Mouse (Mus musculus): ENCODE data around the gene Grasp. TPM values are rescaled to one million over a fixed set of nuclear protein-coding genes. Genes with fewer than 3 reads are reported as not detected.
A peak's percentile ranks its signal among the peaks of the same experiment; 100 is the strongest.

The Grasp gene
- polyA plus RNA-seq, 1 experiment from 2014 or later, result 4.5 TPM

DNA sequence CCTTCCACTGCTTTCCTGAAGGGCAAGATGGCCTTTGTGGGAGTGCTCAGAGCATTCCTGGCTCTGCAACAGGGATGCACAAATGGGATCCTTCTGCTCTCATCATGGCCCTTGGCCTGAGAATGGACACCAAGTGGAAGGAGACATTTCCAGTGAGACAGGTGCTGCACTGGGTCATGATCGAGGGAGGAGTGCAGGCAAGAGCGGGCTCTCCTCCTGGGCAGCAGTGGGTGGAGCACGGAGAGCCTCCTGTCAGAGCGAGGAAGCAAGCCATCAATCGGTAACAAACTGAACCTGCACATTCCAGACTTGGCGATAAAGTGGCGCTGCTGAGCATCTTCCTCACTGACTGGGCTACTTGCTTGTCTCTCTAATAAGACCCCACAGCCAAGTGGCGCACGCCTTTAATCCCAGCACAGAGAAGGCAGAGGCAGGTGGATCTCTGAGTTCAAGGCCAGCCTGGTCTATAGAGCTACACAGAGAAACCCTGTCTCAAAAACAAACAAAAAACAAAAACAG is 23.2 kb upstream of the Grasp start:
- no peak for ATAC-seq (ENCODE audit: low FRiP score)
- Histone ChIP-seq H3K4me2 (no peak overlapping the region), H3K27me3 (ENCODE audit: control insufficient read depth, insufficient read depth, low read length) (no peaks in the 10 kb centered on the region), H3K9me3 (ENCODE audit: control insufficient read depth, low read length) (no peaks in the 10 kb centered on the region), H3K4me3 (ENCODE audit: low read depth, low read length) (no peak overlapping the region), H3K4me1 (ENCODE audit: control insufficient read depth, insufficient read depth, low read length) (no peaks in the 10 kb centered on the region), H3K27ac (ENCODE audit: low read depth, low read length) (no peak overlapping the region), H3K36me3 (ENCODE audit: control insufficient read depth, insufficient read depth, low read length) (peaks cover 40% of the 10 kb centered on the region), H3K9ac (ENCODE audit: low read length) (no peak overlapping the region)
- 97% methylated on average over 9 of the region's 9 CpGs for WGBS
- no peak for DNase-seq (ENCODE audit: low spot score, missing footprints)

DNA sequence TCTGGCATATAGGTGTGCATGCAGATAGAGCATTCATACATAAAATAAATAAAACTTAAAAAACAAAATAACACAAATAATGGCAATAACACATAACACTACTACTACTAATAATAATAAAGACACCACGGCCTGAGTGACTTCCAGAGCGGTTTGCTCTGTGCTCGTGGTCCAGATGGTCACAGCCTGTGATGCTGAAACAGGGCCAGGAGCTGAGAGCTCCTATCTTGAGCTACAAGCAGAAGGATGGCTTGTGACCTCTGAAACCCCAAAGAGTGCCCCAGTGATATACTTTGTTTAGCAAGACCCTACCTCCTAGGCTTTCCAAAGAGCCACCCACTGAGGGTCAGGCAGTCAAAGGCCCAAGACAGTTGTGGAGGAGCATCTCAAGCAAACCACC is 22.6 kb upstream of the Grasp start:
- no peaks in the 10 kb centered on the region for H3K9me3 ChIP-seq (ENCODE audit: control insufficient read depth, low read length)
- no peak overlapping the region for H3K4me3 ChIP-seq (ENCODE audit: low read depth, low read length)
- no peak overlapping the region for H3K9ac ChIP-seq (ENCODE audit: low read length)
- no peak overlapping the region for H3K27ac ChIP-seq (ENCODE audit: low read depth, low read length)
- H3K4me2 ChIP-seq, result no peak overlapping the region
- DNase-seq (ENCODE audit: low spot score, missing footprints) (no peak), ATAC-seq (ENCODE audit: low FRiP score) (no peak)
- H3K36me3 ChIP-seq (ENCODE audit: control insufficient read depth, insufficient read depth, low read length), result peaks cover 34% of the 10 kb centered on the region
- 94% methylated on average over 3 of the region's 3 CpGs for WGBS
- H3K27me3 ChIP-seq (ENCODE audit: control insufficient read depth, insufficient read depth, low read length), result no peaks in the 10 kb centered on the region
- no peaks in the 10 kb centered on the region for H3K4me1 ChIP-seq (ENCODE audit: control insufficient read depth, insufficient read depth, low read length)

DNA sequence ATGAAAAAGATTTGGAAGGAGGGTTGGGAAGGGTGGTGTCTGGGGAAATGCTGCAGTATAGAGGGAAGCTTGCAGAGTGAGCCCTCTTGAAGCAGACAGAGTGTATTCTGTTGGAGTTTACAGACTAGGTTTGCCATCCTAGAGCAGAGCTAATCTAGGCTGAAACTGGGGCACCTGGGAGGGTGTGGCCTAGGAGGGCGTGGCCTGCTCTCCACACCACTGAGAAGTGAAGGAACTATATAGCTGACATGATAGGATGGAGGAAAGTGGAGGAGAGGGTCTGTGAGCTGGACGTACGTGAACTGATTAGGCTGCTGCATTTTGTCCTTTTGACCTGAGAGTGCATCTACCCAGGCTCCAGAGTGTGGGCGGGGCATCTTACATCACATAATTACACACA is 20.3 kb upstream of the Grasp start:
- Histone ChIP-seq H3K4me1 (ENCODE audit: control insufficient read depth, insufficient read depth, low read length) (no peaks in the 10 kb centered on the region), H3K9ac (ENCODE audit: low read length) (no peak overlapping the region), H3K36me3 (ENCODE audit: control insufficient read depth, insufficient read depth, low read length) (peaks cover 33% of the 10 kb centered on the region), H3K9me3 (ENCODE audit: control insufficient read depth, low read length) (no peaks in the 10 kb centered on the region), H3K4me3 (ENCODE audit: low read depth, low read length) (no peak overlapping the region), H3K27ac (ENCODE audit: low read depth, low read length) (no peak overlapping the region), H3K4me2 (no peak overlapping the region), H3K27me3 (ENCODE audit: control insufficient read depth, insufficient read depth, low read length) (no peaks in the 10 kb centered on the region)
- ATAC-seq (ENCODE audit: low FRiP score) (no peak), DNase-seq (ENCODE audit: low spot score, missing footprints) (no peak)
- WGBS, result 90% methylated on average over 4 of the region's 4 CpGs

DNA sequence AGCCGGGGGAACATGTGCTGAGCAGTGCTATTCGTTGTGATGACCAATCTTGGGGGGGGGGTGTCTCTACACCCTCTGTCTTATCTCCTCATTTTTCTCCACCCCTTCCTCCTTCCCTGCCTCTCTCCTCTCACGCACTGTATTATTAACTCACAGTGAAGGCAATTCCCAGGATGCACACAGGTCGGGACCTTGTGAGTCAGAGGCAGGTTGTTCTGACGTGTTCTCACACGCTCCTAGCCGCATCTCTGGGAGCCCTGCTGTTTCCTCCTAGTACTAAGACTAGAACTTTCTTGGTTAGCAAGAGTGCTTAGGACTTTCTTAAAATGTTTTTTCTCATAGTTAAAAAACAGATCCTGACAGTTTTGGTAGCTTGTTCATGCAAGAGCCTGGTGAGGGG is 19.2 kb upstream of the Grasp start:
- Histone ChIP-seq H3K4me1 (ENCODE audit: control insufficient read depth, insufficient read depth, low read length) (no peaks in the 10 kb centered on the region), H3K4me2 (no peak overlapping the region), H3K27ac (ENCODE audit: low read depth, low read length) (no peak overlapping the region), H3K9ac (ENCODE audit: low read length) (no peak overlapping the region), H3K36me3 (ENCODE audit: control insufficient read depth, insufficient read depth, low read length) (peaks cover 29% of the 10 kb centered on the region), H3K9me3 (ENCODE audit: control insufficient read depth, low read length) (no peaks in the 10 kb centered on the region), H3K27me3 (ENCODE audit: control insufficient read depth, insufficient read depth, low read length) (no peaks in the 10 kb centered on the region), H3K4me3 (ENCODE audit: low read depth, low read length) (no peak overlapping the region)
- no peak for ATAC-seq (ENCODE audit: low FRiP score)
- no peak for DNase-seq (ENCODE audit: low spot score, missing footprints)
- WGBS, result 90% methylated on average over 7 of the region's 7 CpGs

DNA sequence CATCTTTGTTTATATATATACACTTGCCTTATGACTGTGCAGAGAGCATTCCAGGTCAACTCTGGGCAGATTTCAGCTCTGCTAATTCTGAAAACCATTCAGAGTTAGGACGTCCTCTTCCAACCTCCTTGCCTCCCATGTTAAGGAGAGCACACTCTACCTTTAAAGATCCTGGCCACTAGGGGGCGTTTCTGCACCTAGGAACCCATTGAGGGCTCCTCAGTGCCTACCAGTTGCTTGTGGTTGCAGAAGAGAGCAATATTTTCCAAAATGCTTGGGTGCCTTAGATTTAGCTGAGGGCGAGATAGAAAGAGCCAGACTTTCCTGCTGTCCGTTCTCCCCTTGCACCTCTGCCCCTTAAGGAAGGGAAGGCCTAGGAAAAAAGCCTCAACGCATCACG is 13.8 kb upstream of the Grasp start:
- H3K4me2 ChIP-seq, result no peak overlapping the region
- peaks cover 5% of the 10 kb centered on the region; the same call in 1 of the 2 replicates for H3K36me3 ChIP-seq (ENCODE audit: control insufficient read depth, insufficient read depth, low read length)
- no peaks in the 10 kb centered on the region for H3K4me1 ChIP-seq (ENCODE audit: control insufficient read depth, insufficient read depth, low read length)
- 62% methylated on average over 6 of the region's 6 CpGs for WGBS
- H3K27ac ChIP-seq (ENCODE audit: low read depth, low read length), result no peak overlapping the region
- H3K9me3 ChIP-seq (ENCODE audit: control insufficient read depth, low read length), result no peaks in the 10 kb centered on the region
- peak; percentile 92 for DNase-seq (ENCODE audit: low spot score, missing footprints)
- no peaks in the 10 kb centered on the region for H3K27me3 ChIP-seq (ENCODE audit: control insufficient read depth, insufficient read depth, low read length)
- ATAC-seq (ENCODE audit: low FRiP score), result peak; percentile 61; the same call in 1 of the 2 replicates
- H3K4me3 ChIP-seq (ENCODE audit: low read depth, low read length), result no peak overlapping the region
- no peak overlapping the region for H3K9ac ChIP-seq (ENCODE audit: low read length)

DNA sequence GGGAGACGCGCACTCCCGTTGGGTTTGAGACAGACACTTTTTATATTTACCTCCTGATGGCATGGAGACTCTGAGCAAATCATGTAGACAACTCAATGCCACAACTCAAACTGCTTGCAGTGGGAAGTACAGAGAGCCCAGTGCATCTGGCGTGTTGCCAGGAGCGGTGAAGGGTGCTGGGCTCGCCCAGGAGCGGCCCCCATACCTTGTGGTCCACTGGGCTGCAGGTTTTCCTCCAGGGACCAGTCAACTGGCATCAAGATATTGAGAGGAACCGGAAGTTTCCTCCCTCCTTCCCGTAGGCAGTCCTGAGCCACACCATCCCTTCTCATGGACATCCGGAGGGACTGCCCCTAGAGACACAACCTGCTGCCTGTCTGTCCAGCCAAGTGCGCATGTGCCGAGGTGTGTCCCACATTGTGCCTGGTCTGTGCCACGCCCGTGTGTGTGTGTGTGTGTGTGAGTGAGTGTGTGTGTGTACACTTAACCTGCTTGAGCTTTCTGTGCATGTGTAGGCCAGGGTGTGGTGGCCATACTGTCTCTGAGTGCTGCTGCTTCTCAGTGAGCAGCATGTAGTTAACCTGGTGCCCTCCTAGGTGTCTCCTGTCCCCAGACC is 12.9 kb upstream of the Grasp start:
- Histone ChIP-seq H3K9ac (ENCODE audit: low read length) (no peak overlapping the region), H3K4me2 (no peak overlapping the region), H3K27me3 (ENCODE audit: control insufficient read depth, insufficient read depth, low read length) (no peaks in the 10 kb centered on the region), H3K4me3 (ENCODE audit: low read depth, low read length) (no peak overlapping the region), H3K9me3 (ENCODE audit: control insufficient read depth, low read length) (no peaks in the 10 kb centered on the region), H3K4me1 (ENCODE audit: control insufficient read depth, insufficient read depth, low read length) (no peaks in the 10 kb centered on the region), H3K27ac (ENCODE audit: low read depth, low read length) (no peak overlapping the region), H3K36me3 (ENCODE audit: control insufficient read depth, insufficient read depth, low read length) (peaks cover 5% of the 10 kb centered on the region; the same call in 1 of the 2 replicates)
- WGBS, result 95% methylated on average over 14 of the region's 14 CpGs
- DNase-seq (ENCODE audit: low spot score, missing footprints) (no peak), ATAC-seq (ENCODE audit: low FRiP score) (no peak)

DNA sequence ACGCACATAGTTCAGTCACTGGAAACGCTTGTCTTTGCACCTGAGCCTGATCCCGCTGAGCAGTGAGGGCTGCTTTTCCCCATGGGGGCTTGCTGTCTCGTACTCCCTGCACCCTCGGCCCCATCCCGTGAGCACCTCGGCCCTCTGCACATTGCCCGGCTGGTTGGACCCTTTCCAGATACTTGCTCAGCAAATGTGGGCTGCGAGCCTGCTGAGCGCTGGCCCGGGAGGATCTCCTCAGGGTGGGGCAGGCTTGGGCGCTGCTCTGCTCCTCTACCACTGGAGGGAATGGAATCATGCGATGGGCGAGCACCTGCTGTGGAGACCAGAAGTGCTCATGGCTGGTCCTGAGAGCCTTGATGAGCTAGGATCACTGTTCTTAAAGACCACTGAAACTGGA is 11.6 kb upstream of the Grasp start:
- Histone ChIP-seq H3K36me3 (ENCODE audit: control insufficient read depth, insufficient read depth, low read length) (peaks cover 5% of the 10 kb centered on the region; the same call in 1 of the 2 replicates), H3K4me1 (ENCODE audit: control insufficient read depth, insufficient read depth, low read length) (no peaks in the 10 kb centered on the region)

DNA sequence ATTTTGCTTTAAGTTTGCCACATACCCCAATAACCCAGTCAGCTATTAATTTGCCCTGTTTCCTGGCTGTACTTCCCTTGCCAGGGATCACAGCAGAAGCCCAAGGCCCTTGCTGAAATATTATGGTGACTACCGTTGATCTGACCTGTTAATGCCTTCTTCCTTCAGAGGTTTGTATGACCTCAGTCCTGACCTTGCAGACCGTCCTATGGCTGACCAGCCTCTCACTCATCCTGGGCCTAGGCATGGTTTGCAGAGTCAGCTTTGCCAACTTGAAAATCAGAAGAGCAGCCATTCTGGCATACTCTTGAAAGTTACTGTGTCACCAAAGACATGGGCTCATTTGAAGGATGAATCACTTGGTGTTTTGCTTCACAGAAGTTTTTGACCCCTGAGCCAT is 8.9 kb upstream of the Grasp start:
- H3K36me3 ChIP-seq (ENCODE audit: control insufficient read depth, insufficient read depth, low read length), result peaks cover 5% of the 10 kb centered on the region; the same call in 1 of the 2 replicates
- no peak overlapping the region for H3K4me2 ChIP-seq
- H3K27me3 ChIP-seq (ENCODE audit: control insufficient read depth, insufficient read depth, low read length), result no peaks in the 10 kb centered on the region
- no peak overlapping the region for H3K4me3 ChIP-seq (ENCODE audit: low read depth, low read length)
- DNase-seq (ENCODE audit: low spot score, missing footprints) (no peak), ATAC-seq (ENCODE audit: low FRiP score) (no peak)
- WGBS, result 80% methylated on average over 2 of the region's 2 CpGs
- no peak overlapping the region for H3K9ac ChIP-seq (ENCODE audit: low read length)
- no peak overlapping the region for H3K27ac ChIP-seq (ENCODE audit: low read depth, low read length)
- peaks cover 1% of the 10 kb centered on the region; the same call in 1 of the 2 replicates for H3K4me1 ChIP-seq (ENCODE audit: control insufficient read depth, insufficient read depth, low read length)
- H3K9me3 ChIP-seq (ENCODE audit: control insufficient read depth, low read length), result no peaks in the 10 kb centered on the region

More for the DNA sequence above, 11.6 kb upstream of the Grasp start:
- no peak for ATAC-seq (ENCODE audit: low FRiP score)
- DNase-seq (ENCODE audit: low spot score, missing footprints), result no peak
- no peaks in the 10 kb centered on the region for H3K27me3 ChIP-seq (ENCODE audit: control insufficient read depth, insufficient read depth, low read length)
- H3K9me3 ChIP-seq (ENCODE audit: control insufficient read depth, low read length), result no peaks in the 10 kb centered on the region
- 91% methylated on average over 14 of the region's 14 CpGs for WGBS
- H3K4me2 ChIP-seq, result no peak overlapping the region
- no peak overlapping the region for H3K9ac ChIP-seq (ENCODE audit: low read length)
- H3K27ac ChIP-seq (ENCODE audit: low read depth, low read length), result no peak overlapping the region
- H3K4me3 ChIP-seq (ENCODE audit: low read depth, low read length), result no peak overlapping the region

DNA sequence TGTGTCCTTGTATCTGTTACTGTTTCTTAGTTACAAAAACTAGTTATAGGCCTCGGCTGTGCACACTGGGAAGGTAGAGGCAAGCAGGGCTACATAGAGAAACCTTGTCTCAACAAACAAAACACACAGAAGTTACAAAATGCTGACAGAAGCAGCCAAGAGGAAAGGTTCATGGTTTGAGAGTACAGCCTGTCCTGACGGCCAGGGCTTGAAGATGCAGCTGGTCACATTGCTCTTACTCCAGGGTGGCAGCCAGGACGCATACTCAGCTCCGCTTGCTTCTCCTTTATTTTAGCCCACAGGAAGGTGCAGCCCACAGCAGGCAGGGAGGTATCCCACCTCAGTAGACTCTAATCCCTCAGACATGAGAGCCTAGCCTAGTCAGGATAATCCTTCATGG is 8.0 kb upstream of the Grasp start:
- Histone ChIP-seq H3K36me3 (ENCODE audit: control insufficient read depth, insufficient read depth, low read length) (peaks cover 2% of the 10 kb centered on the region; the same call in 1 of the 2 replicates), H3K4me1 (ENCODE audit: control insufficient read depth, insufficient read depth, low read length) (peaks cover 10% of the 10 kb centered on the region), H3K27me3 (ENCODE audit: control insufficient read depth, insufficient read depth, low read length) (no peaks in the 10 kb centered on the region), H3K4me3 (ENCODE audit: low read depth, low read length) (no peak overlapping the region), H3K4me2 (no peak overlapping the region), H3K9me3 (ENCODE audit: control insufficient read depth, low read length) (no peaks in the 10 kb centered on the region), H3K27ac (ENCODE audit: low read depth, low read length) (no peak overlapping the region), H3K9ac (ENCODE audit: low read length) (no peak overlapping the region)
- DNase-seq (ENCODE audit: low spot score, missing footprints) (peak; percentile 75), ATAC-seq (ENCODE audit: low FRiP score) (no peak)
- WGBS, result 62% methylated on average over 4 of the region's 4 CpGs

All from midbrain, embryonic 11.5 days (tissue).